Mouse (Mus musculus): ENCODE results near the gene 2010111I01Rik. TPM values are rescaled to one million over a fixed set of nuclear protein-coding genes. Genes with fewer than 3 reads are reported as not detected.

2010111I01Rik gene
- total RNA-seq, 2 experiments from 2014 or later = 121 to 143 TPM

DNA sequence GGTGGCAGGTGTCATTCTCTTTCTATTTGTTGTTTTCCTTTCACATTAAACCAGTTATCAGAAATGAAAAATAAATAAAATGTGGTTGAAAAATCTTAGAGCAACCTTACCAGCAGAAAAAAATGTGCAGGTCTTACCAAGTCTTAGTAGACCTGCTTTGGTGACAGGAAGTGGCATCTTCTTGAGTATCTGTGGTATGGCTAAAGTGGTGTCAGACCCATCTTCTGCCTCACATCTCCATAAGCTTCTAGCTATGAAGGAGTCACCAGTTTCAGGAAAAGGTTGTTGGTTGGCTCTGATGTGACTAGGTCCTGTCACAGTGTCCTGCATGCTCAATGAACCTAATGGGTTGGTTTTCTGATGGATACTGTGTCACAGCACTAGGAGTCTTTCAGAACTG, 176.6 kb downstream of the 2010111I01Rik start:
- intact Hi-C loops (cut with DNase I) = no loop called here
- no peak for DNase-seq

DNA sequence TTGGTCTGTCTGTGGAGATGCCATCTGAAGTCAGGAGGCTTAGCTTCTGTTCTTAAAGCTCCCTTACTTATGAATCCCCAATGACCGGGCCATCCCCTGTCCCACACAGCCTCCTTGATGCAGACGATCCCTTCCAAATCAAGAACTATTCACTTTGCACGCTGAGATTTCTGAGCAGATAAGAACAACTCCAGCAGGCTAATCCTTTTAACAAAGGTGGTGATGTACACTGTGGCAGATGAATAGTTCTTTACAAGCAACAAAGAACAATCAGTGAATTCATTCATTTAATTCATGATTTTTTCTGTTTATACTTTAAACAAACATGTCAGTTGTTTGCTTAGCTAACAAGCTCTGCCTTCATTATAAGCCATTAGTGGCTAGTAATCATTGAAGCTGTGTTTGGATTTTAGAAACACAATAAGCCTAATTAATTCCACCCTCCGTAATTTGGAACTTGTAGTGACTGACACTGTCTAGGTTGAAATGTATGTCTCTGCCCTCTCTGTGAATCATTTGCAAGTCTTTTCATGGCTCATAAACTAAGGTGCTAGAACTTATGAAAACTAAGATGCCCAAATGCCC, 182.0 kb downstream of the 2010111I01Rik start:
- DNase-seq = no peak
- intact Hi-C loops (cut with DNase I) = no loop called here

DNA sequence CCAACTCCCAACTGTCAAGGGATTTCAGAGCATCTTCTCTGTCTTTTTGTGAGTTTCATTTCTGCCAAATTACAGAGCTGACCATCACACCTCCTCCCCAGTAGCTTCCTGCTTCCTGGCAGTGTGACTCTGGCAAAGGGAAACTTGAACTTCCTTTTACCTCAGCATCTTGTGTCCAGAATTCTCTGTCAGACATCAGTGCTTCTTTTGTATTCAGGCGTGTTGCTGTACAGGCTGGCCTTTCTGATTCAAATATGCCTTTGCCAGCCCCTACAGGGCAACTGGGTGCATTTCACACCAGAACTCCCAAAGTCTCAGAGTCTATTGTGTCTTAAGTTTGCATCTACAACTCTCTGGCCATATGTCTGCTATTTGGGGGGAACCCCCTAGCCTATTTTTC, 183.5 kb downstream of the 2010111I01Rik start:
- DNase-seq = no peak
- intact Hi-C loops (cut with DNase I) = no loop called here

DNA sequence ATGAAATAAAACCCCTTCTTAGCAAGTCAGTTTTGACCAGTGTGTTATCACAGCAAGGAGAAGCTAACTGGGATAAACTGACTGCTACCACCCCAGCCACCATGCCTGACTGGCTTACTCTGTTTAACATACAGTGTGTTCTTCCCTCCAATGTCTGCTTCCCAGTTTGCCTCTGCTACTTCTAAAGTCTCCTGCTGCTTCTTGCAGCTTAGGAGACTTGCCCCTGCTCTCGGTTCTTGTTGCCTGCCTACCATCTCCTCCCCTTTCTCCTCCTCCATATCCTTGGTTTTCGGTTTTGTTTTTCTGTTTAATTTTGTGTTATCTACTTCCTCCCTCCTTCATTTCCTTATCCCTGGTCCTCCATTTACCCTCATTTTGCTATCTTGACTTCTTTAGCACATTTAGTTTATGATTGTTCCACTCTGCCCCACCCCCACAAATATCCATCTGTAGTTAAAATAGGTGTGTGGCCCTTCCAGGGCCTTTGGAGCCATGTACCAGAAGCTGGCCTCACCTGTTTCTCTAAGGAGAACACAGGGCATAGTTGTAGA, 185.9 kb downstream of the 2010111I01Rik start:
- no peak for DNase-seq
- intact Hi-C loops (cut with DNase I) = no loop called here

DNA sequence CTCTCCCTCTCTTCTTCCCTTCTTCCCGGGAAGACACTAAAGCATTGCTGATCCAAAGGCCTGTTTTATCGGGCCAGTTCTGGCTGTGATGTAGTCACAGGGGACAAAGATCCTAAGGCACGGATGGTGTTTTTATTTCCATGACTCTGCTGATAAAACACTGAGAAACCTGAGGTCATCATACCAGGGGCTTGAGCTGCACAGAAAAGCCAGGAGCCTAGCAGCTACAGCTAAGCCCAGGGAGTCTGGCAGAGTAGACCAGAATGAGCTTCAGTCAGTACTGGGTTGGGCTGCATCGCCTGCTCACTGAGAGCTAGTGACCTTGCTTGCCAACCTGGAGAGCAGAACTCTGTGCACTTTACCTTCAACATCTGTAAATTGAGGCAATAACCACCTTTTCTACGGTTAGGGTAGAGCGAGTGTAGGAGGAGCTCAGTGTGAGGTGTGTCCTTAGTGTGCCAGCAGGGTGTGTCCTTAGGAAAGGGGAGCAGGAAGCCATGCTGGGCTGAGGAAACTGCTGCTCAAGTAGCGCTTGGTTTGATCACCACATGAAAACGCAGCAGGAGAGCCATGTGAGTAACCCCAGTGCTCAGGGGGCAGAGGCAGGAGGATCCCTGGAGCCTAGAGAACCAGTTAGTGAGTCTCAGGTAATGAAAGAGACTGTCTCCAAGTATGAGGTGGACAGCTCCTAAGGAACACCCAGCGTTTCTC, 186.5 kb downstream of the 2010111I01Rik start:
- peak in 1 of 2 experiments; percentile 42 for DNase-seq
- intact Hi-C loops (cut with DNase I) = no loop called here

DNA sequence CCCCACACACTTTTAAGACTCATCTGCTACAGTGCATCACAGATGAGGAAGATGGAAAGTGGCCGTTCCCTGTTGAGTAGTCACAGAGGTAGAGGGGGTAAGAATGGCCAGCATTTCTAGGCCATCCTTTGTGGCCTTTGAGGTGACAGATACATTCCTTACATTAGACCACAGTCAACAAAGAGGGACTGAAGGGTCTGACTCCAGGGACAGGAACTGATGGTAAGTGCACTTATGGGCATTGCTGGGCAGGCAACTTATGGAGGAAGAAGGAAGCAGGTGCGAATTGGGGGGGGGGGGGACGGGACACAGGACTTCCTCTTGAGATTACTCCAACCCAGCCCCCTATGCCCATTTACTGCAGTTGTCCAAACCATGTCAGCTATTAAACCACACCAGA, 187.8 kb downstream of the 2010111I01Rik start:
- intact Hi-C loops (cut with DNase I) = no loop called here
- DNase-seq = no peak

DNA sequence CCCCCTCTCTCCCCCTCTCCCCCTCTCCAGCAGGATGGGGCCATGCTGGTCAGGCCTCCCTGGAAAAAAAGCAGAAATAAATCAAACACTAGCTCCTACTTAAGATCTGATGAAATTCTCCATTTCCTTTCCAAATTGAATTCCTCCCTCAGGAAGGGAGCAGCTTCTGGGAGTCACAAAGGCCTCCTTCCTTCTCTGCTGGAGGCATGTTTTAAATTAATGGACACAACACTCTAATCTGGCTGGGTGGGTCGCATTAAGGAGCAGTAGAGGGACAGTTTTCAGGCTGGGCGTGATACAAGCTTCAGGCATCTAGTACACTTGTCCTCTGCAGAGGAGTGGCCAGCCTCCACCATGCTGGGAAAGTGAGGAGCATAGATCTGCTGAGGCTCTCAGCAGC, 188.7 kb downstream of the 2010111I01Rik start:
- peak in 1 of 2 experiments; percentile 28 for DNase-seq
- intact Hi-C loops (cut with DNase I) = no loop called here

DNA sequence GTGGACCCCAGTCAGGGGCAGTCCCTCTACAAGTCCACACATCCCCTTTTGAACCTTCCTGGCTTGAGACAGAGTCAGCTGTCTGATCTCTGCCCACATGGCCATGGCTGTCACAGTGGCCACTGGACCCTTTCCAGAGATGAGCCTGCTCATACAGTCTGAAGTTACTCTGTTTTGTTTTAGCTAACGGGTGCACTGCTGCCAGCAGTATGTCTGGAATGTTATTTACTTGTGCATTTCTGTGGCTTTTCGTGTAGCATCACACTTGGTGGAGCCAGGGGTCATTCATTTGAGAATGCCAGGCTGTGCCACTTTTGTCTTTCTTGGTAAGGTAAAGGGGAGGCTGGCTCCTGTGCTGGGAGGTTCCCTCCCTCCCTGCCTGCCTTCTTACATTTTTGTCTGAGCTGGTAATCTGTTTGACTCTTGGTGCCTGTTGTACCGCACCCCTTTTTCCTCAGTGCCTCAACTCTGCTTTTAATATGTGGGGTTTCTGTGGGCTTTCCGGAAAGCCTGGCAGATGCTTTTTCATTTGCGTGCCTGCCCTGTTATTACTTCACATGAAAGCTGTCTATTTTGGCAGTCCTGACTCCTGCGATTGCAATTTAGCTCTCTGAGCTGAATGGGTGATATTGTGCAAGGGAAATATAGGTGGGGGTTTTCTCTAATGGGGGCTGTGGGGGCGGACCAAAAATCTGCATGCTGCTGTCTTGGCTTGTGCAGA, 190.3 kb downstream of the 2010111I01Rik start:
- peak; percentile 42 to 63 for DNase-seq
- intact Hi-C loops (cut with DNase I) = loop anchor here (1.0 kb wide), 1 partner anchor 14 kb away; no protein-coding TSS in a partner anchor

DNA sequence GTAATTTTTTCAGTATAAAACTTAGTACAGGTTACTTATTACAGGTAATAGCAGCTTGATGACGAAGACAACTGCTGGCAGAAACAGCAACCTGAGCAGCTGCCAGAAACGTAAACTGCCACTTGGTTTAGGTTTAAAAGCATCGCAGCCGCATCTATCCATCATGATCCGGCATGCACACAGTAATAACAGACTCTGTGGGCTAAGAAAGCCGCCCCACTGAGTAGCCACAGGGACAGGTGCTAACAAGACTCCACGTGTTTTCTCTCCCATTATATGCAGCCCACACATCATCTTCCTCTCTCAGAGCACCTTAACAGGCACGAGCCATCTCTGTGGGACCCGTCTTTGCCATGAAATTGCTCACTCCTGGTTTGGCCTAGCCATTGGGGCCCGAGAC, 191.6 kb downstream of the 2010111I01Rik start:
- no peak for DNase-seq

DNA sequence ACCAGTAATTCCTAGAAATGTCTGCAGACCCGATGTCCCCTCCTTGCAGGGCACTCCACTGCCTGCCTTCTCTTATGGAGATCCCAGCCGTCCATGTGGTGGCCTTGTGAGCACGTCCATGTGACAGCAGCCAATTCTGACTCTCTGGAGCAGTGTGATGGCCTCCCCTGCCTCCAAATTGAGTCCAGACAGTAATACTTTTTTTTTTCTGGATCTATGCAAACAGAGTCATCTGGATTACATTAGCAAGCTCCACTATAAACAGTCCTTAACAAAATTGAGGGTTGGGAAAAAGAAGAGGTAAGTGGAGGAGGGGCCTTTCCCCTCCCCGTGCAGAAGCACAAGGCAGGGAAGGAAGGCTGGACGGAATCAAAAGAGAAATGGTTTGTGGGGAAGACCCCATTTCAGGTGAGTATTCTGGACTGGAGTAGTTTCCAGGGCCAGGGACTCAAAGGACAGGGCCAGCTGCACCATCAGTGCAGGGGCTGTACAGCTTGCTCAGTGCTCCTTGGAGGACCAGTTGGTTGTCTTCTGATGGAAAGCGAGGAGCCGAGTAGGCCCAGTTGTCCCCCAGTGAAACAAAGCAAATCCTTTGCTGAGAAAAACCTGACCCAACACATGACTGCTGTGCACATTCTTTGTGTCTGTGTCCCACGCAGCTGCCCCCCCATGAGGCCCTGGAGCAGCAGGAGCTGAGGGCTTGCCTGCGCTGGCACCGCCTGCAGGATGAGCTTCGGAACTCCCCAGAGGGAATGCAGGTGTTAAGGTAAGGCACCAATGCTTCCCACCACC, 205.8 kb downstream of the 2010111I01Rik start:
- intact Hi-C loops (cut with DNase I) = no loop called here
- DNase-seq = no peak

More for the DNA sequence above, 191.6 kb downstream of the 2010111I01Rik start:
- intact Hi-C loops (cut with DNase I) = no loop called here

DNA sequence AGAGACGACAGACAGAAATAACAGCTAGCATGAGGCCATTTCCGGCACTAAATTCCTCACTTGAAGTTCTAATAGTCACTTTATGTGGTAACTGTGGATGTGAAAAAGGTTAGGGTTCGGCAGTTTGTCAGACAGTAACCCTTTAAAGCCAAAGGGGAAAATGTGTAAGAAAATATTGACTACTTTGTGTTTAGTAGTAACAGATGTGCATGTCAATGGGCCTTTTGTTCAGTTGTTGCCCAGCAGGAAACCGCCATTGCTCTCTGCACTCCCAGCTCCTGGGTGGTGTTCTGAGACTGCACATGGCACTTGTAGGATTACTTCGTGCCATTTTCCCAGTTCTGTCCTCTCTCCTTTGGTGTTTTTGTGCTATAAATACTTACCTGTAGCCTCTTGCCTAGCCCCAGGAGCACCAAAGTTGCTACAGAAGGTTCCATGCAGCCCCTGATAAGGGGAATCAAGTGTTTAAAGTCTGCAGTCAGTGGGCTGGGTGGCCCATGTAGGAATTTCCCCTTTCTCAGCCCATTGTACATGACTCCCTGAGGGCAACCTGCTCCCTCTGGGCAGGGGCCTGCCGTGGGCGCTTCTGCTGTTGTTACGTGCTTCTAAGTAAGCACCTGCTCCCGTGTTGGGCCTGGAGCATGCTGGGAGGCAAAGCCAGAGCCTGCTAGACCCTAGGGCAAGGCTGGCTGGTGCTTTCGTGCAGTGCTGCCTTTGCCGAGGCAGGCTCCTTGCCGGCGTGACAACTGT, 206.8 kb downstream of the 2010111I01Rik start:
- DNase-seq = no peak
- intact Hi-C loops (cut with DNase I) = no loop called here

DNA sequence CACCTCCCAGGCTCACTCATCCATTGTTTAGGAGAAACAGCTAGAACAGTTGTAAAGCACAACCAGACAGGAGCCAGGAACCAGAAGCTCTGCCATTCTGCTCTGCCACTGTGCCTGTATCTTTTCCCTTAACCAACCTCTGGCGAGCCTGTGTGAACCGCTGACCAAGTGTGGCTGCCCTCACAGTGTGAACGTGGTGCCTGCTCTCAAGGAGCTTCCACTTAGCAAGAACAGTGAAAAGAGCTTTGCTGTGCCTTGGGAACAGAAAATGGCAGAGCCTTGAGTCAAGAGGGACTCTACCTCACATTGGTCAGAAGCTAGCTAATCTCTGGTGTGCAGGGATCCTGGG, 207.4 kb downstream of the 2010111I01Rik start:
- intact Hi-C loops (cut with DNase I) = no loop called here
- no peak for DNase-seq

DNA sequence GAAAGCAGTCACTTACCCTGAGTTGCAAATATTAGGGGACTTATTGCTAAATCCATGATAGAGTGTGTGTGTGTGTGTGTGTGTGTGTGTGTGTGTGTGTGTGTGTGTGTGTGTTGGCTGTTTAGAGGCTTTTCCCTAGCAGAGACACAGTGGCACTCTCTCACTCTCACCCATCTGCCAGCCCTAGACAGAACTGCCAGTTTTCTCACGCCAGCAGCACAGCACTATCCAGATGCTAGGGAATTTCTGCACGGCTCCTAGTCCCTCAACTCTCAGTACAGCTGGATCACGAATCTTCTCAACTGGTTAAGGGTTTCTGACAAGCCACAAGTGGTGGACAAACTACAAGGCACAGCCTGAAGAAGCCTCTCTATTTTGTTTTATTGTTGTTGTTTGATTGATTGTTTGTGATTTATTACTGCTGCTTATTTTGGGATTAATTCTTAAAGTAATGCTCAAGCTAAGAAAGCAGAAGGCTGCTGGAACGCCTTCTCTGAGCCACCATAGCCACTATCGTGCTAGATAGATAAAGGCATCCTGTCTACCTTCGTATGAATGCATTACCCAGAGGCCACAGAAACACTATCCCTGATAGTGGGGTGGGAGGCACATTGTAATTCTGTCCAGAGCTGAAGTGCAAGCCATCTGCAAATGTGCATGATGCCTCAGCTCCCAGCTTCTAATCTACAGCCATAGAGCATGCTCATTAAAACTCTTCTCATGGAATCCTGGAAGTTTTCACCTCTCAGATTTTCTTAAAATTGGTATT, 209.7 kb downstream of the 2010111I01Rik start:
- intact Hi-C loops (cut with DNase I) = no loop called here

DNA sequence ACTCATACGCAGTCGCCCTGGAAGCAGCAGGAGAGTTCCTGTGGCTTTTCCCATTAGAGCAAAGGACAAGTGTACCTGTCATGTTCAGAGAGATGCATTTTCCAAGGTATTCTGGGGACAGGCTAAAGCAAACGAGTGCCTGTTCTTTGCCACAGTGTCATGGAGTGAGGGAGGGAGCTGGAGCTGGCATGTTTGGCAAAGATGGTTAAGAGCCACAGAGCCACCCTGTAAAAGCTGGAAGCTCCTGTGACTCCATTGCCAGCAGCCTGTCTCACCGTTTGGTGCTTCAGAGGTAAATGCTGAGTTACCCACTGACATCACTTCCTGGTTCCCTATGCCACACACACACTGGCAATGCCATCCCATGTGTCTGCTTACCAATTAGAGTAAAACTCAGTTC, 211.4 kb downstream of the 2010111I01Rik start:
- intact Hi-C loops (cut with DNase I) = no loop called here
- DNase-seq = no peak

More for the DNA sequence above, 209.7 kb downstream of the 2010111I01Rik start:
- DNase-seq = no peak

DNA sequence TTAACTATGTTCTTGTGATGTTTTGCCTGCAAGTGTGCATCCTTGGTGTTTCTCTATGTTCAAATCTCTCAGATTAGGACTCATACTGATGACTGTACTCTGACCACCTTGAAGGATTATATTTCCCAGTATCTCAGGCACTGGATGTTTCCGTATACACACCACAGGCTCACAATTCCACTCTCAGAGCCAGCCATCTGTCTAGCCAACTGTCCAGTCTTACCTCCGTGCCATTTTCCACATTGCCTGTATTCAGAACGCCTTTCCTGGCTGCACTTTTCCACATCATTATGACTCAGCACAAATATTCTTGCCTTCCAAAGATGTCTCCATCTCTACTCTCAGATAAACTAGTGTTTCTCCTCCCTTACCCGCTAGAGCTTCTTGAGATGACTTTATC, 212.5 kb downstream of the 2010111I01Rik start:
- no peak for DNase-seq
- intact Hi-C loops (cut with DNase I) = no loop called here

DNA sequence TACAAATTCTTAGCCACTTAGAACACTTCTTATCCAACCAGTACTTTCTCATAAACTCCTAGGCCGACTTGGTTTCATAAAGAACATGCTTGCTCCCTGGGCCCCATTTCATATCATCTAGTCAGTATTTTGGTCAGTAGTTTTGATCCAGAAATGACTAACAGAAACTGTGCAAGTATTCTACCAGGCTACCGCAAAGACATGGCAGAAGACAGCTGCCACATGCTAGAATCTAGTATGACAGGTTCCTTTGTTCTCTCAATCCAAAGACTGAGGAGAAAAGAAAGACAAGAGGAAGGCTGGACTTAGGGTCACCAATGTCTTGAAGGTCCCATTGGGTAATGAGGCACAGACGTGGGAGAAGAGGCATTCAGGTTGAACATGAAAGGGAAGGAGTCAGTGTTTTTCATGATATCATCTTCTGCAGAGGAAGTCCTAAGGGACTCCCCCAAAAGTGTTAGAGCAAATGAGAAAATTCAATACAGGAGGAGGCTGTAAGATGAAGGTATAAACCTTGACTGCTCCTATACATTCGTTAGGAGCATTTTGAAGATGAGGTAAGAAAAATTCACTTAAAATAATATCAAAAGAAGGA, 216.0 kb downstream of the 2010111I01Rik start:
- intact Hi-C loops (cut with DNase I) = no loop called here
- no peak for DNase-seq

DNA sequence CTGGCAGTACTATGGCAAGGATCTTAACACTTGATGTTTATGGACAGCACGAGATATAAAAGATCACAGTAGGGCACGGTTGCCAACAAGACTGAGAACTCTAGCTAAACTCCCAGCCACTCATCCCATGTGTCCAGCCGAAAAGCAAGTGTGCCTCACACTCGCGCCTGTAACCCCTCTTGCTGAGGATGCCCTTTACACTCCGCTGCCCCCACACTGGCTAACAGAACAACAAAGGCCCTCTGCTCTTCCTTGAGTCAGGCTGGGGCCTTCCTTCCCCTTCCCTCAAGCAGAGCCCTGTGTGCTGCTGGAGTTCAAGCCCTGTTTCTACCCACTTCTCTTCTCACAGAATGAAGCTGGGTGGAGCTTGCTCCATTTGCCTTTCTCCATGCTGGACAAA, 220.3 kb downstream of the 2010111I01Rik start:
- intact Hi-C loops (cut with DNase I) = no loop called here
- DNase-seq = no peak

DNA sequence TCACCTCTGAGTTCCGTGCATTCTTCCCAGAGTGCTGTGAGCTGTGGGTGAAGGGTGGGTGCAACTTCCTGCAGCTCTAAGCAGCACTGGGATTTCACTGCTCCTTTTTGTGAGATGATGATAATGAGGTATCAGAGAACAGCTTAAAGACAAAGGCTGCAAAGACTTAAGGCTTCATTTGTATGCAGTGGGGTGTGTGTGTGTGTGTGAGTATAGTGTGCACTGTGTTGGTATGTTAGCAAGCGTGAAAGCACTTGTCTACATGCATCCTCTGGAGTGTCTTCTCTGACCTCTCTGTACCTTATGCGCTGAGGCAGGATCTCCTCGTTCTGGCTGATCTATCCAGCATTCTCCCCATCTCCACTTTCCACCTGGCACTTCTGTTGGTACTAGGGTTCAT, 221.5 kb downstream of the 2010111I01Rik start:
- intact Hi-C loops (cut with DNase I) = no loop called here
- DNase-seq = no peak

DNA sequence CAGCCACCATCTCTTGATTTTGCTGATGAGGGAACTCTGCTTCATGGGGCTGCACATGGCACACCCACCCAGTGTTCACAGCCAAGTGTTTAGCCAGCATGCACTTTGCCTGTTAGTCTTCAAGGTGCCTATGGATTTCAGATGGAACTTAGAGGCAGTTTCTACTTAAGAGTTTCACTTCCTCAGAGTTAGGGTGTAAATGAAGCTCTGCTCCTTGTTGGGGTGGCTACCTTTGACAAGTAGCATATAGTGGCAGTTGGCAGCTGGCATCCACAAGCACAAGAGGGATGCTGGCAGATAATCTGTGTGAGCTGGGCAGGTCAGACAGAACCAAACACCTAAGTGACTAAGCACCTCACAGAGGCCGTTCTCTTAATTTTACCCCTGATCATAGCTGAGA, 221.9 kb downstream of the 2010111I01Rik start:
- no peak for DNase-seq
- intact Hi-C loops (cut with DNase I) = no loop called here
